In the genomic region with DNA sequence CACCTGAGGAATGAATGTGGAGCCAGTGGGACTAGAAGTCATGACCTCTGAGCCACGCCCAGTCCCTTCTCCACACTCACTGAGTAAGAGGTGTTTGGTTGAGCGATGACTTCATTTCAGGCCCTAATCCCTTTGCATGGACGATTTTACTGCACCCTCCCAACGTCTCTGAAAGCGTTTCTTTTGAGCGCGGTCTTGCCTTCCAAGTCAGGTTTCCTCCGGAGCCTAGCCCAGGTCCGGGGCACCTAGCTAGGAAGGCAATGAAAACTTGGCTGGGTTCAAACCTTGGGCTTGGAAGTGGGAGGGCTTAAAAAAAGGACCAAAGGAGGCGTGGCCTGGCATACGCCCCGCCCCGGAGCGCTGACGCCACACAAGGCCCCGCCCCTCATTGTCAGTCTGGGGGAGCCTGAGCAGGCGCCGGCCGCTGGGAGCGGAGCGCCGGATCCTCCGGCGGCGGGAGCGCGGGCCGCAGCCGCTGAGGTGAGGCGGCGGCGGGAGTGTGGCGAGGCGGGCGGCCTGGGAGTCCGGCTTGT, we compare ENCODE assay signal across 9 mouse cellular contexts. TPM values are rescaled to one million over a fixed set of nuclear protein-coding genes. Genes with fewer than 3 reads are reported as not detected.
DNase-seq lines count a peak whose midpoint lies in the region; ATAC-seq and TF ChIP-seq lines count a peak whose summit lies in the region.
"Had no signal": no experiment of that assay in that cellular context is flagged by ENCODE, and none has a peak within 500 bp of the region (broad histone marks: within the 10 kb centered on the region; RNA-seq: fewer than 3 reads in every experiment).

A gene (plus strand): TSS at position 391 of the 533 bp plus-strand sequence.

- H3K9me3 ChIP-seq in embryonic facial prominence, embryonic 15.5 days (replicated peaks) = no peaks in the 10 kb centered on the region
- no peaks in the 10 kb centered on the region for H3K9me3 ChIP-seq in limb, embryonic 14.5 days (ENCODE audit: control insufficient read depth, low read length)
- no peaks in the 10 kb centered on the region for H3K9me3 ChIP-seq in midbrain, postnatal 0 days (ENCODE audit: low read length)

- H3K36me3 ChIP-seq in embryonic facial prominence, embryonic 15.5 days = no peaks in the 10 kb centered on the region
- no peaks in the 10 kb centered on the region for H3K36me3 ChIP-seq in limb, embryonic 14.5 days (ENCODE audit: control insufficient read depth, insufficient read depth, low read length)
- H3K36me3 ChIP-seq in midbrain, postnatal 0 days (ENCODE audit: insufficient read depth, low read length) = no peaks in the 10 kb centered on the region
- H3K36me3 ChIP-seq: G1E had no signal

- H3K9ac ChIP-seq in embryonic facial prominence, embryonic 15.5 days = peak within 1 kb of the TSS; percentile 75
- peak within 1 kb of the TSS; percentile 89 for H3K9ac ChIP-seq in limb, embryonic 14.5 days (ENCODE audit: low read depth, low read length, severe bottlenecking)
- peak within 1 kb of the TSS; percentile 85 for H3K9ac ChIP-seq in midbrain, postnatal 0 days (replicated peaks; ENCODE audit: low read length, poor library complexity, severe bottlenecking)

- 3% methylated on average over 36 of the region's 36 CpGs for WGBS in bone marrow, adult 2 months
- WGBS in embryonic facial prominence, embryonic 15.5 days = 1% methylated on average over 36 of the region's 36 CpGs
- 2% methylated on average over 28 of the region's 36 CpGs for WGBS in limb, embryonic 14.5 days
- under 1% methylated on average over 34 of the region's 36 CpGs for WGBS in midbrain, postnatal 0 days

- TF ChIP-seq CTCF in bone marrow, adult 2 months (IDR thresholded peaks at IDR 0.05; ENCODE audit: control insufficient read depth, insufficient read depth, low read length) = no peak
- TF ChIP-seq CTCF in midbrain, postnatal 0 days (IDR thresholded peaks at IDR 0.05) = no peak

- H3K27ac ChIP-seq in bone marrow, adult 2 months (ENCODE audit: control insufficient read depth, insufficient read depth, low read depth, low read length, poor library complexity) = no peak within 1 kb of the TSS; the same call in 1 of the 2 replicates
- peak within 1 kb of the TSS; percentile 98 for H3K27ac ChIP-seq in embryonic facial prominence, embryonic 15.5 days (replicated peaks)
- peak within 1 kb of the TSS; percentile 93 for H3K27ac ChIP-seq in limb, embryonic 14.5 days (replicated peaks; ENCODE audit: low read depth, low read length)
- peak within 1 kb of the TSS; percentile 90 for H3K27ac ChIP-seq in midbrain, postnatal 0 days (ENCODE audit: low read depth, low read length)

- H3K4me2 ChIP-seq in embryonic facial prominence, embryonic 15.5 days (replicated peaks) = peak within 1 kb of the TSS; percentile 65
- peak within 1 kb of the TSS; percentile 63 for H3K4me2 ChIP-seq in limb, embryonic 14.5 days (replicated peaks; ENCODE audit: low read depth, low read length, severe bottlenecking)
- H3K4me2 ChIP-seq in midbrain, postnatal 0 days (ENCODE audit: low read depth, low read length, poor library complexity, severe bottlenecking) = peak within 1 kb of the TSS; percentile 63

- no peak for TF ChIP-seq POLR2A in bone marrow, adult 2 months (IDR thresholded peaks at IDR 0.05; ENCODE audit: borderline replicate concordance, control insufficient read depth, low read depth, low read length)
- TF ChIP-seq POLR2A in limb, embryonic 14.5 days (IDR thresholded peaks at IDR 0.05; ENCODE audit: borderline replicate concordance, extremely low read depth, insufficient read depth, insufficient read length) = peak; percentile 98

- peak; percentile 85 for DNase-seq in 3T3-L1 (ENCODE audit: low read depth, low spot score)
- peak; percentile 96 for DNase-seq in heart, adult 8-10 months (ENCODE audit: low spot score)
- DNase-seq in kidney, adult 9 months = peak; percentile 98
- peak; percentile 92 for DNase-seq in limb, embryonic 14.5 days (ENCODE audit: low spot score)
- peak; percentile 93 for DNase-seq in midbrain, postnatal 0 days (ENCODE audit: low spot score)
- peak; percentile 70 to 77 for DNase-seq in spleen, postnatal 14 days (ENCODE audit: low spot score in 2 of 2)

- no peaks in the 10 kb centered on the region for H3K4me1 ChIP-seq in bone marrow, adult 2 months (ENCODE audit: control insufficient read depth, insufficient read depth, low read length)
- peaks cover 34% of the 10 kb centered on the region for H3K4me1 ChIP-seq in embryonic facial prominence, embryonic 15.5 days
- H3K4me1 ChIP-seq in limb, embryonic 14.5 days (ENCODE audit: control insufficient read depth, insufficient read depth, low read length) = peaks cover 26% of the 10 kb centered on the region
- peaks cover 4% of the 10 kb centered on the region for H3K4me1 ChIP-seq in midbrain, postnatal 0 days (ENCODE audit: insufficient read depth, low read length)

- H3K27me3 ChIP-seq in embryonic facial prominence, embryonic 15.5 days = no peaks in the 10 kb centered on the region
- no peaks in the 10 kb centered on the region for H3K27me3 ChIP-seq in limb, embryonic 14.5 days (ENCODE audit: control insufficient read depth, insufficient read depth, low read length)
- H3K27me3 ChIP-seq in midbrain, postnatal 0 days (ENCODE audit: insufficient read depth, low read length) = 0 out of 2 replicates have a peak, but pooled peaks cover under 1% of the 10 kb centered on the region

- peak within 1 kb of the TSS; percentile 65 for H3K4me3 ChIP-seq in bone marrow, adult 2 months (replicated peaks; ENCODE audit: control insufficient read depth, low read depth, low read length)
- peak within 1 kb of the TSS; percentile 89 for H3K4me3 ChIP-seq in embryonic facial prominence, embryonic 15.5 days (replicated peaks)
- H3K4me3 ChIP-seq in limb, embryonic 14.5 days (replicated peaks; ENCODE audit: low read length) = peak within 1 kb of the TSS; percentile 93
- H3K4me3 ChIP-seq in midbrain, postnatal 0 days (ENCODE audit: low read depth, low read length) = peak within 1 kb of the TSS; percentile 94

- peak; percentile 90 for ATAC-seq in embryonic facial prominence, embryonic 15.5 days (ENCODE audit: insufficient number of reproducible peaks, low FRiP score, low TSS enrichment, low read depth)
- peak; percentile 93 for ATAC-seq in limb, embryonic 14.5 days (ENCODE audit: low FRiP score, low read depth)
- peak; percentile 89 for ATAC-seq in midbrain, postnatal 0 days (ENCODE audit: low FRiP score)

RNA-seq across cellular contexts. Expression of the gene that starts here (rescaled TPM):
- 1.2 and 2.8 TPM in 2 replicates for polyA plus RNA-seq in bone marrow, adult 2 months (2011; ENCODE audit: insufficient read depth, insufficient read length, low replicate concordance, missing spikeins)
- polyA plus RNA-seq in embryonic facial prominence, embryonic 15.5 days (2015; fragmentation: Nextera tagmentation; extraction: Ambion mirVana) = 114 and 124 TPM in 2 replicates
- 10 to 100 TPM; 28.3 to 48.0 (median 38.1) TPM for total RNA-seq in heart, adult 8-10 months (2022)
- 20.1 and 21.8 TPM in 2 replicates for polyA plus RNA-seq in limb, embryonic 14.5 days (2012; rRNA removed)
- 112 and 119 TPM in 2 replicates for polyA plus RNA-seq in limb, embryonic 14.5 days (2014; fragmentation: Nextera tagmentation; extraction: Ambion mirVana)
- 15.2 and 17.0 TPM in 2 replicates for total RNA-seq in midbrain, postnatal 0 days (2014; rRNA removed)
- polyA plus RNA-seq in midbrain, postnatal 0 days (2015; fragmentation: Nextera tagmentation; extraction: Ambion mirVana) = 50.6 and 58.0 TPM in 2 replicates
- polyA plus RNA-seq: G1E had no signal
